In the genomic region with DNA sequence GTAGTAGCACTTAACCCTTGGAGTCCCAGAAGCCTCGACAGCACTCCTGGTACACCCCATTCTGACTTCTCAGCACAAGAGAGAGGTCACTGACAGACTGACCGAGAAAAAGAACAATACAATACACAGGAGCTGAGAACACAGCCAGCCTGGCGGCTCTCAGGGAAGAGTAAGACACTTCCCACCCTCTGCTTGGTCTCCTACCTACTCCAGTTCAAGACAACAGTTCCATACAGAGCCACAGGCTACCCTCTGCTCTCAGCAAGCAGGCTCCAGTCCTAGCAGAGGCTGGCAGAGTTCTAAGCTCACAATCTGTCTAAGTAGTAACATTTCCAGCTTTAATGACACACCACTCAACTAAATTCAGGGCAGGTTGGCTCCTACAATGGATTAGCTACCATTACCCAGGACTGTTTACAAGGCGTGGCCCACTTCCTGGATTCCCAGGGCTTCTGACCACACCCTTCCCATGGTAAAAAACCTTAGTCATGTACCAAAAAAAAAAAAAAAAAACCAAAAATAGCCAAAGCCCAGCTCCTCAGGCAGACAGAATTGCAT, we compare ENCODE assay signal across 8 mouse cellular contexts. TPM values are rescaled to one million over a fixed set of nuclear protein-coding genes. Genes with fewer than 3 reads are reported as not detected.
DNase-seq lines count a peak whose midpoint lies in the region; ATAC-seq and TF ChIP-seq lines count a peak whose summit lies in the region.

No protein-coding gene starts in this region.

- no peaks in the 10 kb centered on the region for H3K9me3 ChIP-seq in kidney, embryonic 14.5 days (ENCODE audit: control insufficient read depth, low read length)
- H3K9me3 ChIP-seq in heart, embryonic 15.5 days (replicated peaks) = no peaks in the 10 kb centered on the region
- H3K9me3 ChIP-seq in lung, postnatal 0 days (ENCODE audit: low read length) = no peaks in the 10 kb centered on the region

- H3K27me3 ChIP-seq in kidney, embryonic 14.5 days (ENCODE audit: control insufficient read depth, insufficient read depth, low read length) = no peaks in the 10 kb centered on the region
- H3K27me3 ChIP-seq in heart, embryonic 15.5 days = no peaks in the 10 kb centered on the region
- H3K27me3 ChIP-seq in lung, postnatal 0 days (replicated peaks; ENCODE audit: insufficient read depth, low read length) = no peaks in the 10 kb centered on the region

- 73% methylated on average over 4 of the region's 4 CpGs for WGBS in kidney, embryonic 14.5 days
- WGBS in heart, embryonic 15.5 days = 65% methylated on average over 4 of the region's 4 CpGs
- WGBS in lung, postnatal 0 days = 31% methylated on average over 4 of the region's 4 CpGs

- peak; percentile 66 for DNase-seq in kidney, adult 18-20 months
- DNase-seq in NIH3T3 (ENCODE audit: low read depth) = peak; percentile 80
- peak; percentile 82 for DNase-seq in lung, postnatal 0 days (ENCODE audit: low spot score)
- no peak for DNase-seq in layer of hippocampus, postnatal 10 days (ENCODE audit: low spot score in 2 of 2)
- DNase-seq in embryo, embryonic 9.5 days (ENCODE audit: extremely low spot score) = no peak

- no peak for ATAC-seq in kidney, embryonic 14.5 days (ENCODE audit: low FRiP score, low TSS enrichment)
- no peak for ATAC-seq in heart, embryonic 15.5 days (replicated peaks; ENCODE audit: insufficient number of reproducible peaks, insufficient read depth, low FRiP score, low read depth)
- no peak for ATAC-seq in lung, postnatal 0 days
- ATAC-seq in inflammation-experienced regulatory T-cells, adult 6 months = no peak

- H3K4me3 ChIP-seq in kidney, embryonic 14.5 days (ENCODE audit: low read length) = no peak overlapping the region
- no peak overlapping the region for H3K4me3 ChIP-seq in heart, embryonic 15.5 days
- peak overlapping the region; percentile 63 for H3K4me3 ChIP-seq in lung, postnatal 0 days (ENCODE audit: low read depth, low read length)

- H3K27ac ChIP-seq in kidney, embryonic 14.5 days (ENCODE audit: low read depth, low read length) = no peak overlapping the region
- H3K27ac ChIP-seq in heart, embryonic 15.5 days = no peak overlapping the region
- H3K27ac ChIP-seq in lung, postnatal 0 days (ENCODE audit: low read length) = peak overlapping the region; percentile 100

- TF ChIP-seq EP300 in lung, postnatal 0 days (IDR thresholded peaks at IDR 0.05) = peak; percentile 61; the same call in 1 of the 2 replicates

- no peak overlapping the region for H3K4me2 ChIP-seq in kidney, embryonic 14.5 days (replicated peaks; ENCODE audit: low read depth, low read length)
- H3K4me2 ChIP-seq in heart, embryonic 15.5 days = peak overlapping the region; percentile 16
- H3K4me2 ChIP-seq in lung, postnatal 0 days (replicated peaks; ENCODE audit: low read depth, low read length) = peak overlapping the region; percentile 55

- peaks cover 45% of the 10 kb centered on the region for H3K4me1 ChIP-seq in kidney, embryonic 14.5 days (ENCODE audit: control insufficient read depth, insufficient read depth, low read length)
- H3K4me1 ChIP-seq in heart, embryonic 15.5 days (replicated peaks) = peaks cover 74% of the 10 kb centered on the region
- H3K4me1 ChIP-seq in lung, postnatal 0 days (ENCODE audit: insufficient read depth, low read depth, low read length) = peaks cover 12% of the 10 kb centered on the region; the same call in 1 of the 2 replicates

- H3K36me3 ChIP-seq in kidney, embryonic 14.5 days (ENCODE audit: control insufficient read depth, insufficient read depth, low read length) = no peaks in the 10 kb centered on the region
- H3K36me3 ChIP-seq in heart, embryonic 15.5 days = no peaks in the 10 kb centered on the region
- H3K36me3 ChIP-seq in lung, postnatal 0 days (ENCODE audit: insufficient read depth, low read length) = no peaks in the 10 kb centered on the region

- no peak for TF ChIP-seq CTCF in lung, postnatal 0 days (IDR thresholded peaks at IDR 0.05)

- H3K9ac ChIP-seq in kidney, embryonic 14.5 days (ENCODE audit: low read depth, low read length) = no peak overlapping the region
- H3K9ac ChIP-seq in heart, embryonic 15.5 days = no peak overlapping the region
- peak overlapping the region; percentile 95 for H3K9ac ChIP-seq in lung, postnatal 0 days (replicated peaks; ENCODE audit: low read depth)

RNA-seq across cellular contexts. Expression of gene Frmd8, which starts 33.6 kb away (rescaled TPM):
- polyA plus RNA-seq in kidney, embryonic 14.5 days (2014; fragmentation: Nextera tagmentation; extraction: Ambion mirVana) = 17.4 and 26.5 TPM in 2 replicates
- polyA plus RNA-seq in heart, embryonic 15.5 days (2015; fragmentation: Nextera tagmentation; extraction: Ambion mirVana) = 25.1 and 35.1 TPM in 2 replicates
- polyA plus RNA-seq in lung, postnatal 0 days (2015; fragmentation: Nextera tagmentation; extraction: Ambion mirVana) = 33.9 and 35.1 TPM in 2 replicates
- 10 to 100 TPM; 10.7 to 14.8 TPM for total RNA-seq in layer of hippocampus, postnatal 10 days (2021)
- polyA plus RNA-seq in inflammation-experienced regulatory T-cells, adult 6 months (2017; shearing (Covaris generic)) = 10 to 100 TPM; 57.3 to 71.3 (median 60.1) TPM

RNA-seq across cellular contexts. Expression of gene Slc25a45, which starts 36.1 kb away (rescaled TPM):
- polyA plus RNA-seq in kidney, embryonic 14.5 days (2014; fragmentation: Nextera tagmentation; extraction: Ambion mirVana) = 3.3 and 3.5 TPM in 2 replicates
- 3.2 and 4.2 TPM in 2 replicates for polyA plus RNA-seq in heart, embryonic 15.5 days (2015; fragmentation: Nextera tagmentation; extraction: Ambion mirVana)
- 8.4 and 10.2 TPM in 2 replicates for polyA plus RNA-seq in lung, postnatal 0 days (2015; fragmentation: Nextera tagmentation; extraction: Ambion mirVana)
- 1 to 10 TPM; 2.1 to 3.6 TPM for total RNA-seq in layer of hippocampus, postnatal 10 days (2021)
- 10 to 100 TPM; 48.8 to 54.8 (median 54.1) TPM for polyA plus RNA-seq in inflammation-experienced regulatory T-cells, adult 6 months (2017; shearing (Covaris generic))

RNA-seq across cellular contexts. Expression of gene Tigd3, which starts 52.5 kb away (rescaled TPM):
- 2.9 and 4.0 TPM in 2 replicates for polyA plus RNA-seq in kidney, embryonic 14.5 days (2014; fragmentation: Nextera tagmentation; extraction: Ambion mirVana)
- 1.2 and 2.0 TPM in 2 replicates for polyA plus RNA-seq in heart, embryonic 15.5 days (2015; fragmentation: Nextera tagmentation; extraction: Ambion mirVana)
- polyA plus RNA-seq in lung, postnatal 0 days (2015; fragmentation: Nextera tagmentation; extraction: Ambion mirVana) = 1.3 and 1.5 TPM in 2 replicates
- 1 to 10 TPM; 4.4 to 5.5 TPM for total RNA-seq in layer of hippocampus, postnatal 10 days (2021)
- polyA plus RNA-seq in inflammation-experienced regulatory T-cells, adult 6 months (2017; shearing (Covaris generic)) = 1 to 10 TPM in 1 of 3 experiments, under 1 TPM in 2; 0.36 to 1.1 (median 0.66) TPM

Comparison
In these comparisons a context has a peak if more than half of its experiments do, and no peak if none do; other contexts are left out.
1. DNase-seq: peak in kidney, adult 18-20 months (single experiment), NIH3T3 (single experiment) and lung, postnatal 0 days (single experiment); none in layer of hippocampus, postnatal 10 days (0 of 2) and embryo, embryonic 9.5 days (single experiment).